Mouse (Mus musculus): ENCODE measurements around the gene Spa17.

Gene Spa17

DNA sequence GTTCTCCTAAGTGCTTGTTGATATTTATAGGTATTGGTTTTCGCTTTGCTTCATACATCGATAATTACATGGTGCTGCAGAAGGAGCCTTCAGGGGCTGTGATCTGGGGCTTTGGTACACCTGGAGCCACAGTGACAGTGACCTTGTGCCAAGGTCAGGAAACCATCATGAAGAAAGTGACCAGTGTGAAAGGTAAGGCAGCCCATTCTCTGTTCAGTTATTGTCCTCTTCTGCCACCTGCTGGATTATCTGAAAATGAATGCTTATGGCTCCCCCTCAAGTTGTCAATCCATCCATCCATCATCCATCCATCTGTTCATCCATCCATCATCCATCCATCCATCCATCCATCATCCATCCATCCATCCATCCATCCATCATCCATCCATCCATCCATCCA is 3.2 kb upstream of the Spa17 start:
- DNase-seq (ENCODE audit: low read depth, low spot score), result peak; percentile 46

DNA sequence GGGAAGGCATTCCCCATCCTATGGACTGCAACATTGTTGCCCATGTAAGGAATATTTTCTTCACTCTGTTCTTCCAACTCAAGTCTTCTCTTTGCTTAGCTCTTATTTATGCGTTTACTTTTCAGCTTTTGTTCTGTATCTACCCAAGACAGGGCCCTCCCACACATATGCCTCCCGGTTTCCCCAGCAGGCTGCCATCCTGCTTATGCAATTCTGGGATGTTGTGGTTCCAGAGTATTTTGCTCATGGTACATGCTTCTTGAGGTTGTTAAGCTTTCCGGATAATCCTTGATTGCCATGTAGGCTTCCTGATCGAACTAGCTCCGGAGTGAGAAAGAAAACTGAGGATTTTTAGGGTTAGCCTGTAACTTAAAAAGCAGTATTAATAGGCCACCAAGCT is 1.7 kb upstream of the Spa17 start:
- DNase-seq (ENCODE audit: low read depth, low spot score), result no peak

DNA sequence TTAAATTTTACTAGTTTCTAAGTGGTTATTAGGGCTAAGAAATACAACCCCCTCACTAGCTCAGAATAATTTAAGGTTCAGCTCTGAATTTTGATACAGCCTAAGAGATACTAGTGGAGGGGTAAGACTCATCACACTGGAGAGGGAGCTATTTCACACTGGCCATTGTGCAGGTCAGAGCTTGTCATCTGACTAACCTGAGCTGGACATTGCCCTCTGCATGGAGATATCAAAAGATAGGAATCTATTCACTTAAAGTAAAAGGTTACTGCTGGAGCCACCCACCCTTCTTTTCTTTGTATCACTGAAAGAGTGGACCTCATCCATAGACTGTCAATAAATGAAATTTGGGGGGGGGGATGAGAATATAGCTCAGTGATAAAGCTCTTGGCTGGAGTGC is 794 bp upstream of the Spa17 start:
- no peak for DNase-seq (ENCODE audit: low read depth, low spot score)

DNA sequence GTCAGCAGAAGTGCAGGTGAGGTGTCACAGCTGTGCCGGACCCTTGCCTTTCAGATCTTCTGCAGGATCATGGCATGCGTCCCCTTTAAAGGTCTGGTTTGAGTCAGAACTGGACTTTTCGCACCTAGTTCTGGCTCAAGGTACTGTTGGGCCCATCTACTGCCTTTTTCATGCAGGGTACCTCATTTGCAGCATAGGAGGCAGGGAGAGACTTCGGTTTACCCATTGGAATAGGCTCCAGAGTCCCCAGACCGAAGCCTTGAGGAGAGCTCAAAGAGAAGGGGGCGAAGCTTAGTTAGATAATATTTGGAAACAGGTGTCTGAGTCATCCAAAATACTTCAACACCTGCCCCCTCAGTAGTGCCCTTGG is 374 bp upstream of the Spa17 start:
- DNase-seq (ENCODE audit: low read depth, low spot score), result no peak

DNA sequence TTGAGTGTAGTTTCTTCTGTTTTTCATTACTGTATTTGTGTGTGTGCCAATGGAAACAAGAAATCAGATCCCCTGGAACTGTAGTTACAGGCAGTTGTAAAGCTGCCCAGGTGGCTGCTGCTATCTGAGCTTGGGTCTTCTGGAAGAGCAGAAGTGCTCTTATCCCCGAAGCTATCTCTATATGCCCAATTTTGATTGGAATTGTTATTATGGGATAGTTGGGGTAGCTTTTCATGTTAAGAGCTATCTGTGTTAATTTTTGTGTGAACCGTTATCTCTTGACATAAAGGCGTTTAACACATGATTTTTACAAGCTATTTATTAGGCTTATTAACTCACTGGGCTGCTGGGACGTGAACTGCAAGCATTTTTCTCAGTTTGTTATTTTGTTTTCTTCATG is 4.0 kb downstream of the Spa17 start:
- DNase-seq (ENCODE audit: low read depth, low spot score), result no peak

DNA sequence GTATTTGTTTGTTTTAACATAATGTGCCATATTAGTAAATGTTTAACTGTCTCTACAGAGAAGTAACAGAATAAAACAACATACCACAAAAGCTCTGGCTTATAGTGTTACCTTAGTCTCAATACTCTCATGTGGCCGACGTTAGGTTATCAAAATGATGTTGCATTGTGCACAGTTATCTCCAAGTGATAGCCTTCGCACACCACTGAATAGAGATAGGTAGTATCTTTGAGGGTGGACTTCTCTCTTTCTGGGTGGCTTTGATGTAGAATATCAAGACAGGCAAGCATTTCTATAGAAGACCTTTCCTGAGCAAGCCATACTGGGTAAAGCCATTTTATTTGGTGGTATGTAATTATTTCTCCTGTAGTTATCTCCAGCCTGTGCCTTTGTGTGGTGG is 8.4 kb downstream of the Spa17 start:
- DNase-seq (ENCODE audit: low read depth, low spot score), result no peak

DNA sequence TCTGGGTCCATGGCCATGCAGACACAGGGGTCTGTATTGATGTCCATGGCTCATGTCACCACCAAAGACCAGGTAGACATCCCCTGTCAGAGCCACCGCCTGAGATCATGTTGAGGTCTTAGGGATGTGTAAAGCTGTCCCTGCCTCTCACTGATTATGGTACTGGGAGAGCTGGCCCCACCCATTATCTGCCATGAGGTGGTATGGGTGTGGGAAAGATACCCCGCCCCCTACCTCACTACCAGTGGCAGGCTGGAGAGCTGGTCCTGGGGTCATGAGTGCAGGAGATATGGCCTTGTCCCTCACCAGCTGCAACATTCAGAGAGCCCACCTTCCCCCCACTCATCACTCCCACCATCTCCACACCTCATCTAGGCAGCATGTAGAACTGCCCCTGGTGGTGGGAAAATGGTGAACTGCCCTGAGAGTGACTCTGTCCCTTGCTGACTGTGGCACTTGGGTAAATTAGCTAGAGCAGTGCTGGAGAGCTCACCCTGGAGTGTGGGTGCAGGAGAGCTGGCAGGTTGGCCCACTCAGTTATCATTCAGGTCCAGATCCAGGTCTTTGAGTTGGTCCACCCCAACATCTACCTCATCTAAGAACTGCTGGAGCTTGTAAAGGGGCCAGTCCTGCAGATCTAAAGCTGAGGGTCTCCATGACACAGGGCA is 12.8 kb downstream of the Spa17 start:
- DNase-seq (ENCODE audit: low read depth, low spot score), result no peak

DNA sequence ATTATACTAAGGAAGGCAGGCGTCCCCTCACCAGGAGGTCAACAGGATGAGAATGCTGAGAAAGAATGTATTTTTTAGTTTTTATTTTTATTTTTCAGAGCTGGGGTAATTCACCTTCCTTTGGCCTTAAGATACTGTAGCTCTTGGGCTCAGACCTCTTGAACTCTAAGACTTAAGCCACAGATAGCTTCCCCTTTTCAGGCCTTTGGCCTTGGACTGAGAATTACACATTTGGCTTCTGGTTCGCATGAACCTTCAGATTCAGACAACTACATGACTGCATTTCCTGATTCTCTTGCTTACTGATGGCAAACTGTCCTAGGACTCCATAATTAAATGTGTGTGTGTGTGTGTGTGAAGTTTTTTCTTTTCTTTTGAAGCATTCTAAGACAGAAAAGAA is 14.9 kb downstream of the Spa17 start:
- no peak for DNase-seq (ENCODE audit: low read depth, low spot score)

DNA sequence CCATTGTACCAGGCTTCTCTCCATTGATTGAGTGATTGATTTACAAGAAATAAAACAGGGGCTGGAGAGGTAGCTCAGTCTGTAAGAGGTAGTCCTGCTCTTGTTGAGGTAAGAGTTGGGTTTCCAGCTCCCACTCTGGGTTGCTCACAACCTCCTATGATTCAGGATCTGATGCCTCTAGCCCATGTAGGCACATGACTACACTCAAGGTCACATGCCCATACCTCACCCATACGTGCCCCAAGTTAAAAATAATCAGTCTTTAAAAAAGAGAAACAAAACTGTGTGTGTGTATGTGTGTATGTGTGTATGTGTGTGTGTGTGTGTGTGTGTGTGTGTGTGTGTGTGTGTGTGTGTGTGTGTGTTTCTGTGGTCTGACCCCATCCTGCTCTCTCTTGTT is 18.0 kb downstream of the Spa17 start:
- no peak for DNase-seq (ENCODE audit: low read depth, low spot score)

DNA sequence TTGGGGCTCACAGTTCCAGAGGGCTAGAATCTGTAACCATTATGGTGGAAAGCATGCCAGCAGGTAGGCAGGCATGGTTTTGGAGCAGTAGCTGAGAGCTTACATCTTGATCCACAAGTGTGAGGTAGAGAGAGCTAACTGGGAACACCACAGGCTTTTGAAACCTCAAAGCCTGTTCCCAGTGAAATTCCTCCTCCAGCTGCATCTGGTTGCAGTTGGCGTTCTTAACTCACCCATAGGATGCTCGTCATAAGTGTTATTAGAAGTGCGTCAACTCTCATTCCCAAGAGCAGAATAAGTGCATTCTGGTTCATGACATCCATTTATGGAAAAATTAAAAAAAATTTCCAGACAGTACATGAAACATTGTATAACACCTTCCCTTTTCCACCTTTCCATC is 19.8 kb downstream of the Spa17 start:
- DNase-seq (ENCODE audit: low read depth, low spot score), result no peak

DNA sequence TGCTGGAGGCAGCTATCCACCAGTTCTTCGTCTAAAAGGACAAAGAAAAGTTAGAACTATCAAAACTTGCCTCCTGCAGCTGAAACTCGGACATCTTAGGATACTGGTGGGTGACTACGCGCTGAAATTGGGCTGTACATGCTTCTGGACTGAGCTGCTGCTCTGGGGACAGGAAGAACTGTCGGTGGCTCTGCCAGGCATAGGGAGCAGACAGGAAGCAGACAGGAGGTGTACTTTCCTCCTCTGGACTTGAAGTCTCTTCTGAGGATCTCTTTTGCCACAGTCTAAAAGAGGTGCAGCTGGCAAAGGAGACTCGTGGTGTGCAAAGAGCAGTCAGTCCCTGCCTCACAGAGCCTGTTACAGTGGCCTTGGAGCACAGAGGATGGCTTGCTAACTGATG is 20.9 kb downstream of the Spa17 start:
- DNase-seq (ENCODE audit: low read depth, low spot score), result no peak

DNA sequence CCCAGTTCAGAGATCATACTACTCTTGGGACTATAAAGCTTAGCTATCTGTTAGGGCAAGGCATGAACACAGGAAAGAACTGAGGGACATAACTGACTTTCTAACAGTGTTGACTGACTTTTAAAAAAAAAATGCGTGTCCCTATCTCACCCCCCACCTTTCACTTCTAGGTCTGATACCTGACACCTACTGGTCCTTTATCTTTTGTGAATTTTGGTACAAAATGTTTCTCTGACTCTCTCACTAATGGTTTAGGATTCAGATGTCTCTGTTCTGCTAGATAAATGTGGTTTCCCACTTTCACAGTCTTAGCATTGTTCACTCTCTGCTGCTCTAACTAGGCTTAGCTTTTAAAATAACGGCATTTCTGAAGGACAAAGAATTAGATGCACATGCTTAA is 21.5 kb downstream of the Spa17 start:
- DNase-seq (ENCODE audit: low read depth, low spot score), result no peak

DNA sequence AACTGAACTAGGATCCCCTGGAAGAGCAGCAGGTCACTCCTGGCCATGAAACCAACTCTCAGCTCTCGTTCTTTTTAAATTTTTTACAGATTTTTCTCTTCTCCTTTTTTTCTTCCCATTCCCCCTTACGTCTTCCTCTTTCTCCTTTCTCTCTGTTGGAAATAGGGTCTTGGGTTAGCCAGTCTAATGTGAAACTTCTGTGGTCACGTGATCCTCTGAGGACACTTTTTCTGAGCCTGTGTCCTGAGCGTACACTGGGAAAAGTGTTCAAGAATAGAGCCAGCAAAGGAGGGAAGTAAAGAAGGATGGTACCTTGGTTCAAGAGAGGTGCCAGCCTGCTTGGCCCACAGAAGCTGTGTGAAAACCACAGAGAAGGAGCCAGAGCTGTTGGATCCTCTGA is 23.1 kb downstream of the Spa17 start:
- no peak for DNase-seq (ENCODE audit: low read depth, low spot score)

DNA sequence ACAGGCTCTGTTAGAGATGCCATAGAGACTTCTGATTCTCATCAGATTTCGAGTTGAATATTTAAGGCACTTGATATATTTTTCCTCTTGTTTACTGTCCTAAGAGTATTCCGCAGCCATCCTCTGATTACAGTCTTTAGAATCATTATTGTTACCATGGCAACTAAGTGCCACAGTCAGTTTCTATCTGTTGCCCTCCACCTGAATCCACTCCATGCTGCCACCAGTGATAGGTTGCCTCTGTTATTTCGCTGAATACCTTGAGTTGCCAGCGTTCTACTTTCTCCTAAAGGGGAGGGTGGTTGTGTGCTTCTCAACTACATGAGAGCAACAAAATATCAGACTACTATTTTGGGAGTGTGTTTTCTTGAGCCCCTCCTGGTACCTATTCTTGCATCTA is 26.8 kb downstream of the Spa17 start:
- peak; percentile 3 for DNase-seq (ENCODE audit: low read depth, low spot score)

DNA sequence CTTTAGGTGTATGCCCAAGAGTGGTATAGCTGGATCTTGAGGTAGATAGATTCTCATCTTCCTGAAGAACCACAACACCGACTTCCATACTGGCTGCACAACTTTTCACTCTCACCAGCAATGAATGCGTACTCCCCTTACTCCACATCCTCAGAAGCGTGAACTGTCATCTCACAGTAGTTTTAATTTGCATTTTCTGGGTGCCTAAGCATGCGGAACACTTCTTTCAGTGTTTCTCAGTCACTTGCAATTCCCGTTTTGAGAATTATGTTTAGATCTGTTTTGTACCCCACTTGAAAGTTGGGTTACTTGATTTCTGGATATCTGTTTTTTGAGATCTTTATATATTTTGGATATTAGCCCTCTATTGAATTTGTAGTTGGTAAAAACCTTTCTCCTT is 29.9 kb downstream of the Spa17 start:
- no peak for DNase-seq (ENCODE audit: low read depth, low spot score)

DNA sequence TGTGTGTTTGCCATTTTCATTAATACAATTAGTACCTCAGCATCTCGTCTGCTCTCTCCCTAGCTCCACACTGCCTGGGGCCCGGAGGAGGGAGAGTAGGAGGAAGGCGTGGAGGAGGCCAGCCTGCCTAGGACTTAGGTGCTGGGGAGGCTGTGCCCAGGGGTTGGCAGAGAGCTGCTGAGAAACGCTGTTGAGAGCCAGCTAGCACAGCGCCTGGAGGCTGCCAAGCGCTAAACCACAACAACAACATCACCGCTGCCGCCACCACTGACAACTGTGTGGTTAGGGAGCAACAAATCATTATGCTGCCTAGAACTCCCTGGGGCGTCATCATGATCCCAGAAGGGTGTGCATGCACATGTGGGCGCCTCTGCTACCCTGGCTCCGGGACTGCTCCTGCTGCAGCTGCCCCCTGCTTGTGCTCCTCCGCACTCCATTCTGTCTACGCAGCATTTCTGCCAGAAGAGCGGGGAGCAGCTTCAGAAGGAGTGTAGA is 37.0 kb downstream of the Spa17 start:
- DNase-seq (ENCODE audit: low read depth, low spot score), result no peak

DNA sequence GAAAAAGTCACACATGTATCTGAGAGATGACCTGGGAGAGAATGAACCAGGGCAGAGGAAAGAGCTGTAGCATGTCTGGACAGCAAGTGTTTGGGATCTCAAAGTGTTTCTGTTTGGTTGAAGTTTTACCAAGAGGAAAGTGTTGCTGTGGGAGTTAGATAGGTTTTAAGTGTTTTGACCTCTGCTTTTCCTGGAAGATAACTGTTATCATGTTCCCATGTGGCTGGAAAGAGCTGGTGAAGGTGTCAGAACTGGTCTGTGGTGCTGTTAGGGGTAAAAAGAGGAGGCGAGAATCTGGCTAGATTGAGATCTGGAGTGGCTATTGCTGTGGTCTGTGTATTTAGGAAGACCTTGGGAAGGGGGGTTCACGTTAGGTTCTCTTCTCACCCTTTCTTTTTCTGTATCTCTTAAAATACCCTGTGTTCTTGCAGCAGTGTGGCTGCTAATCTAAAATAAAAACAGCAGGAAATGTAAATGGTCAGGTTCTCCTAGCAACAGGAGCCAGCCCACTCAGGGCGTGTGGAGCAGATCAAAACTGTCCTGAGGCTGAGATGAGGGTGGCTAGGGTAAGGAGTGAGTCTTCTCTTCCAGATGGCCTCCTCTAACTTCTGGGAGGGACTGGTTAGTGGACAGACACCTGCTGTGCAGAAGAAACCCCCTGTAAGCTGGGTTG is 41.2 kb downstream of the Spa17 start:
- DNase-seq (ENCODE audit: low read depth, low spot score), result no peak

DNA sequence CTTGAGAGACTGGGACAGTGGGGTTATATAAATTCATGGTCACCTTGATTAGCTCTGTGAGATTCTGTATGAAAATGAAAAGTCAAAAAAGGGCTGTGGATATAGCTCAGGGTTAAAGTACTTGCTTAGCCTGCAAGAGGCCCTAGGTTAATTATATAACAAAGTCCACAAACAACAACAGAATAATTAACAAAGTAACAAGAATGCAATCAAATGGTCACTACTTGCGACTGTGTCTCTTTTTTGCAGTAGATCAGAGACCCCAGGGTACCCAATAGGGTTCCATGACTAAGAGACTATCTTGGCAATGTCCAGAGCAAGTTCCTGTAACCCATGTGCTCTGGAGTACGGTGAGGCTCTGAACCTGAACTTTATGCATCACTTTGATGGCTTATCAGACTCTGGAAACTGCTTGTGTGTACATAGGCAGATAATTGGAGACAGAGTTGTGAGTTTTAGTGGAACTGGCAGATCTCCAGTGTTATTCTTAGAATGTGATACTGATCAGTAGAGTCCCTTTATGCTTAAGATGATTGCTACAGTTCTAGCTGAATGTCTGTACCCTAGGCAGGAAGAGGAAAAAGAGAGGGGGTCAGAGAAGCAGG is 44.2 kb downstream of the Spa17 start:
- DNase-seq (ENCODE audit: low read depth, low spot score), result no peak

DNA sequence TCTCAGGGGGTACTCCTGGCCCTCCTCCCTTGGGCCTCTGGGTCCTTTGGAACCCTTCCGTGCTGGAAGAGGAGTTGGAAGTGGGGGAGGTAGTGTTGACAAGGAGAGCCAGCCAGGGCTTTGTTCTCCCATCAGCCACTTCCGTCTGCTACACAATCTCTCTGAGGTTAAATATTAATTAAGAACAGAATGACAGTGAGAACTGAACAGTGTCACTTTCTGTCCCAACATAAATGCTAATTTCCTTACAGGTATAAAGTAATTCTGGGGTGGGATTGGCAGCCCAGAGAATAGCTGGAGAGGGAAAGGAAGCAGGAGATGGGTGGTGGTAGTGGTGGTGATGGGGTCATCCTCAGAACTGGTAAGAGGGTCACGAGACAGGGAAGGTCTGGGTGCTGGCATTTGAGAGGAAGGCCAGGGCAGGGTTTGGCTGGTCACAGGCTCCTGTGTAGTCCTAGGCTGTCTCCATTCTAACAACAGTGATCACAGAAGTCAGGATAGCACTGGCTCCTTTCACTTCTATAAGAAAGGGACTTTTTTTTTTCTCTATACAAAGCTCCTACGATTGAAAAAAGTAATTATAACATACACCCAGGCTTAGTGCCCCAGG is 44.8 kb downstream of the Spa17 start:
- DNase-seq (ENCODE audit: low read depth, low spot score), result no peak

DNA sequence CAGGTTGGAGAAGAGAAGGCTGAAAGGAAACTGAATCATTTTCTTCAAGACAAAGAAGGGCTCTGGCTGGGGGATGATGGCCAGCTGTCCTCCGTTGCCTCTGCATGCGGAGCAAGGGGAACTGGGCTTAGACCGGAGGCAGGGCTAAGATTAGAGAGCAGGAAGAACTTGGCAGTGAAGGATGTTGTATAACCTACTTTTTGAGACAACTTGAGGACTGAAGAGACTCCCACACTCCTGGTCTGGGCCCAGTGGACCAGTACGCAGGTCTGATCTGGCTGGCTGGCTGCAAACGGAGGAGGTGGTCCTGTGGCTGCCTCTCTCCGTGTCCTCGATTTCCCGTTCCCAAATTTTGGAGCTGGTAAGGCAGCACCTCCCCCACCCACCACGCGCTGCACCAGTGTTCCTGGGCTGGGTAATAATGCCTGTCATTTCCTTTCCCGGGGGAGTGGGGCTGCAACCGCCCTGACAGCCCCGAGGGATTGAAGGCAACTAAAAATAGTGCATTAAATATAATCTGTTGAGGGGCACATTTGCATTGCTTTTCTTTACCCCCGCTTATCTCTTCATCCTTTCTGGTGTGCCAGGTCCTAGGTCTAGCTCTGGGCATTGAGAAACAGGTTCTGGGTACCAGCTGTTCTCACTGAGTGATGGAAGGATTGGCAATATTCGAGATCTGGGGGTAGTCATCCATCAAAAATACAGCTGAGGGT is 45.5 kb downstream of the Spa17 start:
- DNase-seq (ENCODE audit: low read depth, low spot score), result no peak

DNA sequence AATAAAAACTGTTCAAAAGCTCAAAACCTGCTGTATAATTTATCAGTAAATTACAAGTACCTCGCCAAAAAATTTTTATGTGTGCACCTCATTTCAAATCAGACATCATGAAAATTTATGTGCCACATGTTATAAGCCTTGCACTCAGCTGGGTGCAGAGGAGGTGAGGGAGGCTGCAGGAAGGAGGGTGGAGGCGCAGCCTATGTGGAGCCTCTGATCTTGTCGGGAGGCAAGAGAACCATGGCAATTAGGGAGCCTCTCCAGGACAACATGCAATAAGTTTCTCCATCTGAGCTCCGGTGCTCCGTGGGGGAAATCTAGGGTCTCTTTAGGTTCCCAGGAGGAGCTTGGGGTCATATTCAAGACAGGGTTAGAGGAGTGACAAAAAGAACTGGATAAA is 46.1 kb downstream of the Spa17 start:
- DNase-seq (ENCODE audit: low read depth, low spot score), result no peak

DNA sequence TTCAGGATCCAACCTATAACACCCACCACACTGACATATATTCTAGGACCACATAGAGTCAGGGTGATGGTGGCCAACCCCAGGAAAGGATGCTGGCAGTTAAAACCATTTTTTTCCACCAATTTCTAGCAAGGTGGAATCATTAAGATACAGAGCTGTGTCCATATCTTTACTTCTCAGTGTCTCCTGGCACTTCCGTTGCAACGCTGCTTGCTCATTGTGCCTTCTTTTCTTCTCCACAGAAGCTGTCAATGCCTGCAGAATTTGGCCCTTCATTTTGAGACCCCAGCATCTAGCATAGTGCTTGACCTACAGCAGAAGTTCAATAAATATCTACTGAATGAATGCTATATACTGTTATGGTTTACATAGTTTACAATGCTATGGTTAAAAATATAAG is 46.5 kb downstream of the Spa17 start:
- no peak for DNase-seq (ENCODE audit: low read depth, low spot score)

All from R1 (cell line).